Mouse (Mus musculus) CD4-positive, CD25-positive, alpha-beta regulatory T cell, adult 4 months (primary cell): ENCODE data around the gene Fam20c. TPM values are rescaled to one million over a fixed set of nuclear protein-coding genes. Genes with fewer than 3 reads are reported as not detected.

ENCODE experiments used
- ATAC-seq: one replicate; pipeline ENCODE4 v1.8.0; 2017
- polyA plus RNA-seq, 2 experiments: library from polyadenylated mRNA; unstranded; fragments of 100-300 nt; shearing (Covaris generic); gene quantifications; one replicate each; pipeline ENCODE4 v1.2.1; 2017

Gene Fam20c
- polyA plus RNA-seq = not detected

- no peak for ATAC-seq
Measured at GRCm38 (mm10) chr5:138754303-138755120, at the start of gene Fam20c. Gene Fam20c, plus strand, starts transcription at chr5:138754514.

GRCm38 (mm10) chr5:138707367-138707766 lies 46.9 kb upstream of the Fam20c start:
- ATAC-seq = no peak

GRCm38 (mm10) chr5:138708591-138708990 lies 45.7 kb upstream of the Fam20c start:
- no peak for ATAC-seq

GRCm38 (mm10) chr5:138715561-138716095 lies 38.7 kb upstream of the Fam20c start:
- ATAC-seq = no peak

GRCm38 (mm10) chr5:138720329-138721190 lies 33.8 kb upstream of the Fam20c start:
- ATAC-seq = no peak

- no peak for ATAC-seq
Measured at GRCm38 (mm10) chr5:138724417-138724816, 29.9 kb upstream of the Fam20c start.

- ATAC-seq = no peak
Measured at GRCm38 (mm10) chr5:138725151-138725550, 29.2 kb upstream of the Fam20c start.

GRCm38 (mm10) chr5:138730863-138731262 lies 23.5 kb upstream of the Fam20c start:
- no peak for ATAC-seq

- no peak for ATAC-seq
Measured at GRCm38 (mm10) chr5:138733317-138733899, 20.9 kb upstream of the Fam20c start.

GRCm38 (mm10) chr5:138734018-138734417 lies 20.3 kb upstream of the Fam20c start:
- no peak for ATAC-seq

- no peak for ATAC-seq
Measured at GRCm38 (mm10) chr5:138735201-138735757, 19.0 kb upstream of the Fam20c start.

- ATAC-seq = no peak
Measured at GRCm38 (mm10) chr5:138740150-138740549, 14.2 kb upstream of the Fam20c start.

- ATAC-seq = no peak
Measured at GRCm38 (mm10) chr5:138741516-138741915, 12.8 kb upstream of the Fam20c start.

GRCm38 (mm10) chr5:138742281-138742680 lies 12.0 kb upstream of the Fam20c start:
- no peak for ATAC-seq

GRCm38 (mm10) chr5:138743631-138744030 lies 10.7 kb upstream of the Fam20c start:
- ATAC-seq = no peak

GRCm38 (mm10) chr5:138745378-138746099 lies 8.8 kb upstream of the Fam20c start:
- no peak for ATAC-seq

- no peak for ATAC-seq
Measured at GRCm38 (mm10) chr5:138753269-138753668, 1.0 kb upstream of the Fam20c start.

- ATAC-seq = no peak
Measured at GRCm38 (mm10) chr5:138753946-138754302, 390 bp upstream of the Fam20c start.

- no peak for ATAC-seq
Measured at GRCm38 (mm10) chr5:138755121-138755452, 773 bp downstream of the Fam20c start.

- ATAC-seq = no peak
Measured at GRCm38 (mm10) chr5:138755453-138756301, 1.4 kb downstream of the Fam20c start.
